Mouse (Mus musculus): ENCODE measurements around the gene Heatr4.

GRCm38 (mm10) chr12:83958278-83958677, 26.4 kb downstream of the Heatr4 start:
- TF ChIP-seq POLR2A (IDR thresholded peaks at IDR 0.05; ENCODE audit: low read depth, low read length) (no peak), CTCF (IDR thresholded peaks at IDR 0.05; ENCODE audit: extremely low read depth, insufficient read depth, insufficient read length, insufficient replicate concordance) (no peak)
